Mouse (Mus musculus): ENCODE measurements around the gene Prex1. TPM values are rescaled to one million over a fixed set of nuclear protein-coding genes. Genes with fewer than 3 reads are reported as not detected.
A peak's percentile ranks its signal among the peaks of the same experiment; 100 is the strongest.
"Not testable (repeated sequence)": the region's sequence is repeated elsewhere in the genome, so short reads cannot be mapped to it uniquely, and the experiment has no call there.

The Prex1 gene
- polyA plus RNA-seq, 1 experiment from 2014 or later, result 25.5 TPM

DNA sequence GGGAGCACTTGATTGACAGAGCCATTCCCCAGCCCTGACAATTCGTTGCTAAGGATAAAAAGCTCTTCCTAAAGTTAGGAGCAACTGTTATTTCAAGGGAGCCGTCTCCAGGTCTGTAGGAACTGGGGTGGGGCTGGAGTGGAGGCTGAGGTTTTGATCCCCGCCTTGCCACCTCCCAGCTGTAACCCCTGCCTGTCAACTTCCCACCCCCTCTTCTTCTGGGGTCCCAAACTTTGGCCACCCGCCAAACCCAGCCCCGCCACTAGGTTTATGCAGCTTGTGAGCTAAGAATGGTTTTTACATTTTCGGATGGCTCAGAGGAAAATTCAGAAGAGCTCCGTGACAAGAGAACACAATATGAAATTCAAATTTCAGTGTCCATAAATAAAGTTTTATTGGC is 23.7 kb upstream of the Prex1 start:
- H3K4me3 ChIP-seq (replicated peaks), result no peak overlapping the region
- H3K27ac ChIP-seq (replicated peaks), result no peak overlapping the region
- H3K27me3 ChIP-seq, result no peaks in the 10 kb centered on the region
- 31% methylated on average over 7 of the region's 7 CpGs for WGBS
- no peak overlapping the region for H3K9ac ChIP-seq
- H3K9me3 ChIP-seq (replicated peaks), result no peaks in the 10 kb centered on the region
- no peaks in the 10 kb centered on the region for H3K36me3 ChIP-seq
- no peak for ATAC-seq (ENCODE audit: insufficient number of reproducible peaks, low FRiP score, low TSS enrichment, low read depth)
- no peak overlapping the region for H3K4me2 ChIP-seq (replicated peaks)
- peaks cover 17% of the 10 kb centered on the region for H3K4me1 ChIP-seq

DNA sequence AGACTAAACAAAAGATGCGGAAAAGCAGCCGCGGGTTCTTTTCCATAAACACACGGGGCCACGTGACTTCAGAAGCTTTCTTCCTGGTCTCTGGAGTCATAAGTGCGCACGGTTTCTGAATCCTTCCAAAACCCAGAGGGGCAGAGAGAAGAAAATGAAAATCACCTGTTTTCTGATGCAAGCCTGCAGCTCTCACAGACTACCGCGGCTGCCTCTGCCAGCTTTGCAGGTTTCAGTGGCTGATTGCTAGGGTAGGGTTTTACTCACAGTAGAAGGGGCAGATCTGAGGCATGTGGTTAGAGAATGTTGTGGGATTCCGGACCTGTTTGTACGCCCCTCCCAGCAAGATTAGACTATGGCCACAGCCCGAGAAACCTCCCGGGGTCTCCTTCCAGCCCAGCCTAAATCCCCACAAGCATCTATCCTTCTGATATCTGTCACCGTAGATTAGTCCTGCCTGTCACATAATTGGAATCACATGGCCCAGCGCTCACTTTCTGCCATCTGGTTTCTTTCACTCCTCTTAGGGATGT is 21.9 kb upstream of the Prex1 start:
- ATAC-seq (ENCODE audit: insufficient number of reproducible peaks, low FRiP score, low TSS enrichment, low read depth), result peak; percentile 77
- no peaks in the 10 kb centered on the region for H3K36me3 ChIP-seq
- H3K9ac ChIP-seq, result no peak overlapping the region
- peaks cover 20% of the 10 kb centered on the region for H3K4me1 ChIP-seq
- H3K27ac ChIP-seq (replicated peaks), result peak overlapping the region; percentile 81
- peak overlapping the region; percentile 10; the same call in 1 of the 2 replicates for H3K4me3 ChIP-seq (replicated peaks)
- H3K4me2 ChIP-seq (replicated peaks), result peak overlapping the region; percentile 39
- WGBS, result 8% methylated on average over 15 of the region's 15 CpGs
- no peaks in the 10 kb centered on the region for H3K27me3 ChIP-seq
- H3K9me3 ChIP-seq (replicated peaks), result no peaks in the 10 kb centered on the region

DNA sequence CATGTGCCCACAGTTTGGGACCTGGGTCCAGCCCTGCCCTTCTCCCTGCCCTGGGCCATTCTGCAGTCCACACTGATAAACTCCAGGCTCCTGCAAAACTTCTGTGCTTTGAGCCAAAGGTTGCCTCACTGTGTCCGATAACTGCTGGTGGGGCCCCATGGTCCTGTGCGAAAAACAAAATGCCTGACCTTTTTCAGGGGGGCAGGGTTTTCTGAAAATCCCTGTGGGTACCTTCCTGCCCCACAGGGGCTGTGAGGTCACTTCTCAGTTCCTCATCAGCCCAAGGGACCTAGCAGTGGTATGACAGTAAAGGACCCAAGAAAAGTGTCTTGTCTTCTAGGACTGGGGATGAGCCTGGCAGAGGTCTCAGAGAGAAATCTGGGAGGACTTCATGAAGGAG is 19.2 kb upstream of the Prex1 start:
- H3K4me1 ChIP-seq, result peaks cover 32% of the 10 kb centered on the region
- no peak overlapping the region for H3K4me2 ChIP-seq (replicated peaks)
- no peak overlapping the region for H3K9ac ChIP-seq
- no peaks in the 10 kb centered on the region for H3K36me3 ChIP-seq
- WGBS, result 87% methylated on average over 2 of the region's 2 CpGs
- no peak overlapping the region for H3K4me3 ChIP-seq (replicated peaks)
- H3K27me3 ChIP-seq, result no peaks in the 10 kb centered on the region
- no peak overlapping the region for H3K27ac ChIP-seq (replicated peaks)
- no peaks in the 10 kb centered on the region for H3K9me3 ChIP-seq (replicated peaks)
- ATAC-seq (ENCODE audit: insufficient number of reproducible peaks, low FRiP score, low TSS enrichment, low read depth), result no peak

DNA sequence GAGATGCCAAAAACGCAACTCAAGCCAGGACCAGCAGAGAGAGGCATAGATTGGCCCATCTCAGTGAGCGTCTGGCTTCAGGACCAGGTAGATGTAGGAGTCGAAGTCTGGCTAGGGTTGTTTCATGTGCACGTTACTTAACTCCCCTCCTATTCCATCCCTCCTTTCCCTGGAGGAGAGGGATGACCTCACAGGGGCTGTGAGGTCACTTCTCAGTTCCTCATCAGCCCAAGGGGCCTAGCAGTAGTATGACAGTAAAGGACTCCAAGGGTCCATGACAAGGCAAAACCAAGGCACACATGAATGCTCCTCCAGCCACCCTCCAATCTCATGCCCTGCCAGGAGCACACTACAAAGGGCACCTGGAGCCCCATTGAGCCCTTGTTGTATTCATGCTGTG is 18.5 kb upstream of the Prex1 start:
- 88% methylated on average over 4 of the region's 4 CpGs for WGBS
- H3K4me3 ChIP-seq (replicated peaks), result no peak overlapping the region
- no peaks in the 10 kb centered on the region for H3K9me3 ChIP-seq (replicated peaks)
- no peak overlapping the region for H3K4me2 ChIP-seq (replicated peaks)
- H3K9ac ChIP-seq, result no peak overlapping the region
- no peak overlapping the region for H3K27ac ChIP-seq (replicated peaks)
- ATAC-seq (ENCODE audit: insufficient number of reproducible peaks, low FRiP score, low TSS enrichment, low read depth), result no peak
- H3K36me3 ChIP-seq, result no peaks in the 10 kb centered on the region
- no peaks in the 10 kb centered on the region for H3K27me3 ChIP-seq
- peaks cover 29% of the 10 kb centered on the region for H3K4me1 ChIP-seq

DNA sequence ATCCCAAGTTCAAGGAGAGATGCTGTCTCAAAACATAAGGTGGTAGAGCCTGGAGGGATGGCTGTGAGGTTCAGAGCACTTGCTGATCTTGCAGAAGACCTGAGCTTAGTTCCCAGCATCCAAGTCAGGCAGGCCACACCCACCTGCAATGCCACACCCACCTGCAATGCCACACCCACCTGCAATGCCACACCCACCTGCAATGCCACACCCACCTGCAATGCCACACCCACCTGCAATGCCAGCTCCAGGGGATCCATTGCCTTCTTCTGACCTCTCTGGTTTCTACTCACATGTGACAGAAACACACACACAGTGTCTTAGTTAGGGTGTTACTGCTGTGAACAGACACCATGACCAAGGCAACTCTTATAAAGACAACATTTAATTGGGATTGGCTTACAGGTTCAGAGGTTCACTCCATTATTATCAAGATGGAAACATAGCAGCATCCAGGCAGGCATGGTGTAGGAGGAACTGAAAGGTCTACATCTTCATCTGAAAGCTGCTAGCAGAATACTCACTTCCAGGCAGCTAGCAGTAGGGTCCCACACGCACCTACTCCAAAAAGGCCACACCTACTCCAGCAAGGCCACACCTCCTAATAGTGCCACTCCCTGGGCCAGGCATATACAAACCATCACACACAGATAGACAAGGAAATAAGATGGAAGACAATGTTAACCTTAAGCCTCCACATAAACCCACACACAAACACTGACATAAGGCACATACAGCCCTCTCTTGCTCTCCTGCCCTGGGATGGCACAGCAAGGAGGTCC is 17.7 kb upstream of the Prex1 start:
- H3K27me3 ChIP-seq; H3K4me3 ChIP-seq (replicated peaks); H3K9ac ChIP-seq; H3K4me2 ChIP-seq (replicated peaks); H3K36me3 ChIP-seq; ATAC-seq (ENCODE audit: insufficient number of reproducible peaks, low FRiP score, low TSS enrichment, low read depth); H3K27ac ChIP-seq (replicated peaks); H3K9me3 ChIP-seq (replicated peaks): not testable (repeated sequence)
- H3K4me1 ChIP-seq, result peaks cover 26% of the 10 kb centered on the region
- WGBS, result 90% methylated on average over 1 of the region's 1 CpGs

DNA sequence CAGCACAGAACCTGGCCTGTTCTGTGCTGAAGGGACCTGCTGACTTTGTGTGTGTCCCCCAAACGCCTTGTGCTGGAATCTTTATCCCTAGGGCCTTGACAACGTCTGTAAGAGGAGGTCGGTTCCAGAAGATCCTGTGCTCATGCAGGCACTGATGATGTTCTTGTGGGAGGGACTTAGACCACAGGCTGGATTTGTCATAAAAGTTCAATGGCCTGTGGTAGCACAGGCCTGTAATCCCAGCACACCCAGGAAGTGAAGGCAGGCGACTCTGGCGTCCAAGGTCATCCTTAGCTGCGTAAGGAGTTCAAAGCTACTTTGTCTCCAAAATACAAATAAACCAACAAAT is 16.9 kb upstream of the Prex1 start:
- Histone ChIP-seq H3K9ac (no peak overlapping the region), H3K9me3 (replicated peaks) (no peaks in the 10 kb centered on the region), H3K27me3 (no peaks in the 10 kb centered on the region), H3K27ac (replicated peaks) (peak overlapping the region; percentile 75), H3K4me1 (peaks cover 25% of the 10 kb centered on the region), H3K36me3 (no peaks in the 10 kb centered on the region), H3K4me2 (replicated peaks) (no peak overlapping the region), H3K4me3 (replicated peaks) (no peak overlapping the region)
- ATAC-seq (ENCODE audit: insufficient number of reproducible peaks, low FRiP score, low TSS enrichment, low read depth), result no peak
- WGBS, result 49% methylated on average over 6 of the region's 6 CpGs

DNA sequence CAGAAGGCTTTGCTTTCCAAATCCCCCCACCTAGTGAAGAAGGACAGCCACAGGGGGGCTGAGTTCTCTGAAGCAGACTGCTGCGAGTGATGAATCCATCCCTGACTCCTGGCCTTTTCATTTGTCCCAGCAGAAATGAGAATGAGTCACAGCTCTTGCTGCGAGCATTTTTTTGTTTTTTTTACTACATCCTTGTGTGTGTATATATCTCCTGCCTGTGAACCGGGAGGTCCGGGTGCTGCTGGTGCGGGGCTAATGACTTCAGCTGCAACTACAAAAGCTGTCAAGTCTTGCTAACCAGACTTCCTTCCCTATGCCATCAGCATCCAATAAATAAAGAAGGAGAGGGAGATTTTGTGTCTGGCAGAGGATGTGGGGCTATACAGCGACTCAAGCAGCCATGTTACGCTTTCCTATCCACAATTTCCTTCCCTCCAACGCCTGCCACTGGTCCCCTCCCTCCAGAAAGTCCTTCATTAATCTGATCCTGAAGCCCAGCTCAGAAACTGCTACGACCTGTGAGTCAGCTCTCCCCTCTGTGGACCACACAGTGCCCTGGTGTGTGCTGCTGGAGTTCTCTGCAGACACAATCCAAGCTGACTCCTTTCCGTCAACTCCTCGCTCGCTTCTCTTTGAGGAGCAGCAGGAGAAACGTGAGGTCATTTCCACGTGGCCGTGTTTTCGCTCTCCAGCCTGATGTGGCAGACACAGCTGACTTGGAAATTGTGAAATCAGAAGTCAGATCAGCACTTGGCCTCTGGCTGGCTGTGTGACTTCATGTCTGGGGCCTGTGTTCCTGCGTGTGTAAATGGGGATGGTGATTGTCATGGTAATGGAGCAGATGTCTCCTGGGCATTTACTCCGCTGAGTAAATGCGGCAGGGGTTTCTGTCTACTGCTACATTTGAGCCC is 16.3 kb upstream of the Prex1 start:
- WGBS, result 20% methylated on average over 19 of the region's 19 CpGs
- no peaks in the 10 kb centered on the region for H3K9me3 ChIP-seq (replicated peaks)
- H3K4me2 ChIP-seq (replicated peaks), result 0 out of 2 replicates have a peak overlapping the region, but pooled peaks have one; percentile 4
- no peaks in the 10 kb centered on the region for H3K36me3 ChIP-seq
- H3K9ac ChIP-seq, result no peak overlapping the region
- no peak for ATAC-seq (ENCODE audit: insufficient number of reproducible peaks, low FRiP score, low TSS enrichment, low read depth)
- peak overlapping the region; percentile 75 for H3K27ac ChIP-seq (replicated peaks)
- no peaks in the 10 kb centered on the region for H3K27me3 ChIP-seq
- peaks cover 18% of the 10 kb centered on the region for H3K4me1 ChIP-seq
- no peak overlapping the region for H3K4me3 ChIP-seq (replicated peaks)

DNA sequence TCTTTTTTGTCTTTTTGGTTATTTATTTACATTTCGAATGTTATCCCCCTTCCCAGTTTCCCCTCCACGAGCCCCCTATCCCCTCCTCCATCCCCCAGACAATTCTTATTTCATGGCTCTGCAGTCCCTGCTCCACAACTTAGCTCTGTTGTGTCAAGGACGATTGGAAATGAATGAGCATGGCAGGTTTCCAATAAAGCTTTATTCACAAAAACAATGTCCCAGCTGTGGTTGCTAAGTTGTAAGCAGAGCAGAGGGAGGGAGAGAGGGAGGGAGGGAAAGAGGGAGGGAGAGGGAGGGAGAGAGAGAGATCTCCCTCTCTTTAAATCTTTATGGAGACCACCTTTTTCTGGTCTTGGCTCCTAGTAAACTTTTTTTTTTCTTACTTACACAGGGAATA is 15.4 kb upstream of the Prex1 start:
- WGBS, result 45% methylated on average over 3 of the region's 3 CpGs
- no peaks in the 10 kb centered on the region for H3K27me3 ChIP-seq
- H3K9ac ChIP-seq, result no peak overlapping the region
- no peaks in the 10 kb centered on the region for H3K36me3 ChIP-seq
- no peak overlapping the region for H3K4me2 ChIP-seq (replicated peaks)
- H3K9me3 ChIP-seq (replicated peaks), result no peaks in the 10 kb centered on the region
- H3K4me1 ChIP-seq, result peaks cover 15% of the 10 kb centered on the region
- H3K27ac ChIP-seq (replicated peaks), result no peak overlapping the region
- no peak overlapping the region for H3K4me3 ChIP-seq (replicated peaks)
- no peak for ATAC-seq (ENCODE audit: insufficient number of reproducible peaks, low FRiP score, low TSS enrichment, low read depth)

DNA sequence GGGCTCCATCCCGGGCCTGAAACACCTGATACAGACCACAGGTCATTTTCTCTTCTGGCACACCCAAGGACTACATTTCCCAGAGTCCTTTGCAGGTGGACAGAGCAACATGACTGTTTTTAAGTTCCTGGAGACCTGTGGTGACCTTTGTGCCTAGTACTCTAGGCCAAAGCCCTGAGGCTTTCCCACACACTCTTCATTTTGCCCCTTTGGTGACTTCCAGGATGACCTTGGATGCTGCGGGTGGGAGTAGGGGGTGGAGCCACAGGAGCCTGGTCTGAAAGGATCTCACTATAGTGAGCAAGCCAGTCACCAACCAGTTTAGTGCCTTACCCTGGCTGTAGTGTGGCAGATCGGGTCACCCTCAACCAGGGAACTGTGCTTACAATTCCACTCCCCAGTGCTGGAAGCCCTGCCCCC is 14.6 kb upstream of the Prex1 start:
- WGBS, result 30% methylated on average over 3 of the region's 3 CpGs
- no peak for ATAC-seq (ENCODE audit: insufficient number of reproducible peaks, low FRiP score, low TSS enrichment, low read depth)
- no peak overlapping the region for H3K27ac ChIP-seq (replicated peaks)

DNA sequence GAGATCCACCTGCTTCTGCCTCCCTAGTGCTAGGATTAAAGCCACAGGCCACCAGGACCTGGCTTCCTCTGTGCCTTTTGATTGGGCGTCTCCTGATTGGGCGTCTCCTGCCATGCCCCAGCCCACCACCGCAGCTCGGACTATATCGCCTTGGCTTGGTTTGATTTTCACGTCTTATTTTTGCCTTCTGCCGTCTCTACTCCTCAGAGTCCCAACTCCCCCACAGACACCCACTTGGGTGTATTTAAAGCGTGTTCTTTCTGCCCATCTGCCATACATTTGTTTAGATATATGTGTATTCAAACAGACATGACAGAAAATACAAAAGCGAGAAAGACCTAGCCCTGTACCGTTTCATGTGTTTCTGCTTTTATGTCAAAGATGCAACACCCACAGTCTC is 14.2 kb upstream of the Prex1 start:
- H3K27me3 ChIP-seq, result no peaks in the 10 kb centered on the region
- ATAC-seq (ENCODE audit: insufficient number of reproducible peaks, low FRiP score, low TSS enrichment, low read depth), result no peak
- H3K4me3 ChIP-seq (replicated peaks), result no peak overlapping the region
- H3K4me2 ChIP-seq (replicated peaks), result no peak overlapping the region
- no peak overlapping the region for H3K27ac ChIP-seq (replicated peaks)
- no peaks in the 10 kb centered on the region for H3K36me3 ChIP-seq
- H3K9ac ChIP-seq, result no peak overlapping the region
- H3K9me3 ChIP-seq (replicated peaks), result no peaks in the 10 kb centered on the region
- peaks cover 15% of the 10 kb centered on the region for H3K4me1 ChIP-seq
- WGBS, result 70% methylated on average over 10 of the region's 10 CpGs

More for the DNA sequence above, 14.6 kb upstream of the Prex1 start:
- no peaks in the 10 kb centered on the region for H3K27me3 ChIP-seq
- H3K4me3 ChIP-seq (replicated peaks), result no peak overlapping the region
- no peak overlapping the region for H3K4me2 ChIP-seq (replicated peaks)
- H3K4me1 ChIP-seq, result peaks cover 15% of the 10 kb centered on the region
- H3K36me3 ChIP-seq, result no peaks in the 10 kb centered on the region
- H3K9ac ChIP-seq, result no peak overlapping the region
- no peaks in the 10 kb centered on the region for H3K9me3 ChIP-seq (replicated peaks)

DNA sequence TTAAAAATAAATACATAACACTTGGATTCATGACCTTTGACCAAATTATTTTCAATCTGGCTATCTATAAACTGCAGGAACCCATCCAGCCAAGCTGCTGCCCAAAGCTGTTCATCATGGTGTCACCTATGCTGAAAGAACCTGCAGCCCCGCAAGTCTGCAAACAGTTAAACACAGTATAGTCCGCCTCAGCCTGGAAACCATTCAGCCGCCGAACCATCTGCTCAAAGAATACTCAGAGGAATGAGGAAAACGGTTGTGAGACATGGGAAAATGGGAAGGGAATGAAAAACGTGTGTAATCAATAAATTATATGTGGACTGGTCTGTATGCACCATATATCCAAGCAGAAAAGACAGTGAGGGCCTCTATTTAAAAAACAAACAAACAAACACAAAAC is 13.3 kb upstream of the Prex1 start:
- WGBS, result 32% methylated on average over 6 of the region's 6 CpGs
- no peaks in the 10 kb centered on the region for H3K9me3 ChIP-seq (replicated peaks)
- H3K4me3 ChIP-seq (replicated peaks), result no peak overlapping the region
- H3K27me3 ChIP-seq, result no peaks in the 10 kb centered on the region
- no peak overlapping the region for H3K27ac ChIP-seq (replicated peaks)
- no peak overlapping the region for H3K4me2 ChIP-seq (replicated peaks)
- H3K36me3 ChIP-seq, result no peaks in the 10 kb centered on the region
- H3K4me1 ChIP-seq, result peaks cover 15% of the 10 kb centered on the region
- H3K9ac ChIP-seq, result no peak overlapping the region
- no peak for ATAC-seq (ENCODE audit: insufficient number of reproducible peaks, low FRiP score, low TSS enrichment, low read depth)
